Comparison of ENCODE assay signal across 16 mouse cellular contexts in the genomic region with DNA sequence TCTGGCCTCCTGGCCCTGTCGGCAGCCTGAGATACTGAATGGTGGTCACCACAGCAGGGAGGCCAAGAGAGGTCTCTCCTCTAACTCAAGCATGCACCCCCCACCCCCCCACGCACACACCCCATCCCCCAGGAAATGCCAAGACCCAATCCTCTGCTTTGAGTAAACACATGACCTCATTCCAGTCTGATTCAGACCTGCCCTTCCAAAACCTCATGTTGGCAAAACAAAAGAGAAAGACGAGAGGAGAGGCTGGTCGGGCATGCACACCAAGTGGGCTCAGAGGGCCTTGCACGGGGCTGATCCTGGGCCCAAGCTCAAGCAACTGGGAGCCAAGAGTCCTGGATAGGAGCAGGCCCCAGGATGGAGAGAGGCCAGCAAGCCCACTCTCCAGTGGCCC. TPM values are rescaled to one million over a fixed set of nuclear protein-coding genes. Genes with fewer than 3 reads are reported as not detected.
DNase-seq lines count a peak whose midpoint lies in the region; ATAC-seq lines count a peak whose summit lies in the region.
"Had no signal": no experiment of that assay in that cellular context is flagged by ENCODE, and none has a peak within 500 bp of the region (broad histone marks: within the 10 kb centered on the region; RNA-seq: fewer than 3 reads in every experiment).

No protein-coding gene starts in this region.

- H3K27me3 ChIP-seq in hindbrain, embryonic 13.5 days = no peaks in the 10 kb centered on the region
- no peaks in the 10 kb centered on the region for H3K27me3 ChIP-seq in hindbrain, embryonic 14.5 days (ENCODE audit: control insufficient read depth, insufficient read depth, low read length)
- 0 out of 2 replicates have a peak, but pooled peaks cover 3% of the 10 kb centered on the region for H3K27me3 ChIP-seq in embryonic facial prominence, embryonic 12.5 days
- H3K27me3 ChIP-seq: liver, embryonic 13.5 days; midbrain, embryonic 15.5 days had no signal

- no peaks in the 10 kb centered on the region for H3K36me3 ChIP-seq in hindbrain, embryonic 13.5 days
- H3K36me3 ChIP-seq in hindbrain, embryonic 14.5 days (replicated peaks; ENCODE audit: control insufficient read depth, insufficient read depth) = no peaks in the 10 kb centered on the region
- H3K36me3 ChIP-seq in embryonic facial prominence, embryonic 12.5 days = no peaks in the 10 kb centered on the region
- H3K36me3 ChIP-seq: liver, embryonic 13.5 days; midbrain, embryonic 15.5 days had no signal

- peak; percentile 25 to 59 for DNase-seq in adrenal gland, adult (ENCODE audit: inconsistent age in 2 of 2, low spot score in 1 of 2)
- no peak for DNase-seq in adrenal gland, adult 8-10 months
- no peak for DNase-seq in hindbrain, embryonic 14.5 days (ENCODE audit: low spot score)
- DNase-seq in lung, postnatal 25 days (ENCODE audit: low spot score) = peak; percentile 44
- DNase-seq in adipocyte (ENCODE audit: low spot score) = no peak
- no peak for DNase-seq in layer of hippocampus, adult 8-10 months (ENCODE audit: low spot score in 2 of 2)
- DNase-seq: cerebellum, postnatal 25 days; heart, adult 11 months; layer of hippocampus, postnatal 36 days; liver, embryonic 13.5 days; thymus, postnatal 36 days had no signal

- 52% methylated on average over 5 of the region's 5 CpGs for WGBS in hindbrain, embryonic 13.5 days
- WGBS in hindbrain, embryonic 14.5 days = 52% methylated on average over 5 of the region's 5 CpGs
- WGBS in embryonic facial prominence, embryonic 12.5 days = 46% methylated on average over 5 of the region's 5 CpGs

- H3K4me2 ChIP-seq in hindbrain, embryonic 13.5 days = no peak overlapping the region
- no peak overlapping the region for H3K4me2 ChIP-seq in hindbrain, embryonic 14.5 days (replicated peaks)
- H3K4me2 ChIP-seq in embryonic facial prominence, embryonic 12.5 days (replicated peaks) = no peak overlapping the region
- H3K4me2 ChIP-seq: liver, embryonic 13.5 days; midbrain, embryonic 15.5 days had no signal

- no peaks in the 10 kb centered on the region for H3K9me3 ChIP-seq in hindbrain, embryonic 13.5 days
- no peaks in the 10 kb centered on the region for H3K9me3 ChIP-seq in hindbrain, embryonic 14.5 days (ENCODE audit: control insufficient read depth, low read length)
- no peaks in the 10 kb centered on the region for H3K9me3 ChIP-seq in embryonic facial prominence, embryonic 12.5 days
- H3K9me3 ChIP-seq: liver, embryonic 13.5 days; midbrain, embryonic 15.5 days had no signal

- no peak overlapping the region for H3K27ac ChIP-seq in hindbrain, embryonic 13.5 days
- no peak overlapping the region for H3K27ac ChIP-seq in hindbrain, embryonic 14.5 days
- H3K27ac ChIP-seq in embryonic facial prominence, embryonic 12.5 days = 0 out of 2 replicates have a peak overlapping the region, but pooled peaks have one; percentile 25
- H3K27ac ChIP-seq: liver, embryonic 13.5 days; midbrain, embryonic 15.5 days had no signal

- no peak overlapping the region for H3K4me3 ChIP-seq in hindbrain, embryonic 13.5 days
- no peak overlapping the region for H3K4me3 ChIP-seq in hindbrain, embryonic 14.5 days (replicated peaks; ENCODE audit: low read length)
- no peak overlapping the region for H3K4me3 ChIP-seq in embryonic facial prominence, embryonic 12.5 days
- H3K4me3 ChIP-seq: liver, embryonic 13.5 days; midbrain, embryonic 15.5 days had no signal

- ATAC-seq in hindbrain, embryonic 13.5 days (ENCODE audit: low FRiP score) = no peak
- no peak for ATAC-seq in hindbrain, embryonic 14.5 days (ENCODE audit: low FRiP score)
- no peak for ATAC-seq in embryonic facial prominence, embryonic 12.5 days (ENCODE audit: insufficient number of reproducible peaks, insufficient read depth, low FRiP score, low TSS enrichment)
- ATAC-seq: midbrain, embryonic 15.5 days had no signal

- H3K9ac ChIP-seq in hindbrain, embryonic 13.5 days = peak overlapping the region; percentile 39; the same call in 1 of the 2 replicates
- no peak overlapping the region for H3K9ac ChIP-seq in hindbrain, embryonic 14.5 days
- no peak overlapping the region for H3K9ac ChIP-seq in embryonic facial prominence, embryonic 12.5 days
- H3K9ac ChIP-seq: liver, embryonic 13.5 days; midbrain, embryonic 15.5 days had no signal

- peaks cover 14% of the 10 kb centered on the region; the same call in 1 of the 2 replicates for H3K4me1 ChIP-seq in hindbrain, embryonic 13.5 days (replicated peaks)
- no peaks in the 10 kb centered on the region for H3K4me1 ChIP-seq in hindbrain, embryonic 14.5 days (replicated peaks; ENCODE audit: control insufficient read depth, insufficient read depth, low read length)
- H3K4me1 ChIP-seq in embryonic facial prominence, embryonic 12.5 days = peaks cover 6% of the 10 kb centered on the region; the same call in 1 of the 2 replicates
- H3K4me1 ChIP-seq: liver, embryonic 13.5 days; midbrain, embryonic 15.5 days had no signal

RNA-seq across cellular contexts. Expression of gene Krt42, which starts 20.6 kb away (rescaled TPM):
- not detected for total RNA-seq in adrenal gland, adult 8-10 months (2022)
- not detected in 2 replicates for polyA plus RNA-seq in hindbrain, embryonic 13.5 days (2015; fragmentation: Nextera tagmentation; extraction: Ambion mirVana)
- not detected in 2 replicates for polyA plus RNA-seq in hindbrain, embryonic 14.5 days (2014; fragmentation: Nextera tagmentation; extraction: Ambion mirVana)
- not detected in 2 replicates for polyA plus RNA-seq in embryonic facial prominence, embryonic 12.5 days (2016; fragmentation: Nextera tagmentation; extraction: Ambion mirVana)
- not detected for total RNA-seq in layer of hippocampus, adult 8-10 months (2022)
- total RNA-seq: layer of hippocampus, postnatal 36 days; neutrophil, adult 5-6 weeks had no signal
- polyA plus RNA-seq: intestine, embryonic 14.5 days; liver, embryonic 13.5 days; midbrain, embryonic 15.5 days had no signal

RNA-seq across cellular contexts. Expression of gene Krt17, which starts 29.4 kb away (rescaled TPM):
- total RNA-seq in adrenal gland, adult 8-10 months (2022) = not detected
- polyA plus RNA-seq in hindbrain, embryonic 13.5 days (2015; fragmentation: Nextera tagmentation; extraction: Ambion mirVana) = 0.17 TPM in 1 of 2 replicates, not detected in the other
- polyA plus RNA-seq in hindbrain, embryonic 14.5 days (2014; fragmentation: Nextera tagmentation; extraction: Ambion mirVana) = 0.13 and 0.16 TPM in 2 replicates
- 8.1 and 12.4 TPM in 2 replicates for polyA plus RNA-seq in embryonic facial prominence, embryonic 12.5 days (2016; fragmentation: Nextera tagmentation; extraction: Ambion mirVana)
- not detected for total RNA-seq in layer of hippocampus, adult 8-10 months (2022)
- total RNA-seq: layer of hippocampus, postnatal 36 days; neutrophil, adult 5-6 weeks had no signal

RNA-seq across cellular contexts. Expression of gene Eif1, which starts 29.4 kb away (rescaled TPM):
- total RNA-seq in adrenal gland, adult 8-10 months (2022) = 1,000 to 10,000 TPM in 3 of 4 experiments, 100 to 1,000 TPM in 1; 987 to 1,365 (median 1,077) TPM
- polyA plus RNA-seq in hindbrain, embryonic 13.5 days (2015; fragmentation: Nextera tagmentation; extraction: Ambion mirVana) = 1,398 and 1,436 TPM in 2 replicates
- 1,239 and 1,372 TPM in 2 replicates for polyA plus RNA-seq in hindbrain, embryonic 14.5 days (2014; fragmentation: Nextera tagmentation; extraction: Ambion mirVana)
- polyA plus RNA-seq in embryonic facial prominence, embryonic 12.5 days (2016; fragmentation: Nextera tagmentation; extraction: Ambion mirVana) = 1,469 and 1,519 TPM in 2 replicates
- 100 to 1,000 TPM; 732 to 782 (median 741) TPM for total RNA-seq in layer of hippocampus, adult 8-10 months (2022)

RNA-seq across cellular contexts. Expression of gene Krt16, which starts 41.5 kb away (rescaled TPM):
- total RNA-seq in adrenal gland, adult 8-10 months (2022) = not detected
- not detected in 2 replicates for polyA plus RNA-seq in hindbrain, embryonic 13.5 days (2015; fragmentation: Nextera tagmentation; extraction: Ambion mirVana)
- not detected in 2 replicates for polyA plus RNA-seq in hindbrain, embryonic 14.5 days (2014; fragmentation: Nextera tagmentation; extraction: Ambion mirVana)
- polyA plus RNA-seq in embryonic facial prominence, embryonic 12.5 days (2016; fragmentation: Nextera tagmentation; extraction: Ambion mirVana) = not detected in 2 replicates
- not detected for total RNA-seq in layer of hippocampus, adult 8-10 months (2022)
- total RNA-seq: layer of hippocampus, postnatal 36 days; neutrophil, adult 5-6 weeks had no signal
- polyA plus RNA-seq: intestine, embryonic 14.5 days; liver, embryonic 13.5 days; midbrain, embryonic 15.5 days had no signal

RNA-seq across cellular contexts. Expression of gene Gast, which starts 44.0 kb away (rescaled TPM):
- total RNA-seq in adrenal gland, adult 8-10 months (2022) = not detected
- polyA plus RNA-seq in hindbrain, embryonic 13.5 days (2015; fragmentation: Nextera tagmentation; extraction: Ambion mirVana) = 0.66 and 1.7 TPM in 2 replicates
- polyA plus RNA-seq in hindbrain, embryonic 14.5 days (2014; fragmentation: Nextera tagmentation; extraction: Ambion mirVana) = 0.50 TPM in 1 of 2 replicates, not detected in the other
- polyA plus RNA-seq in embryonic facial prominence, embryonic 12.5 days (2016; fragmentation: Nextera tagmentation; extraction: Ambion mirVana) = not detected in 2 replicates
- total RNA-seq in layer of hippocampus, adult 8-10 months (2022) = not detected
- total RNA-seq: layer of hippocampus, postnatal 36 days; neutrophil, adult 5-6 weeks had no signal
- polyA plus RNA-seq: liver, embryonic 13.5 days had no signal

Comparison
In these comparisons a context has a peak if more than half of its experiments do, and no peak if none do; other contexts are left out.
1. DNase-seq: peak in adrenal gland, adult (2 of 2) and lung, postnatal 25 days (single experiment); none in adrenal gland, adult 8-10 months (single experiment), hindbrain, embryonic 14.5 days (single experiment), adipocyte (single experiment) and layer of hippocampus, adult 8-10 months (0 of 2).